Mouse (Mus musculus): ENCODE measurements at regions not wholly inside any gene's neighbourhood (a gene's known extent, or its start where the extent isn't known, plus 50 kb on each side); places are given as distances from the start of the nearest gene placed in this dataset.

GRCm38 (mm10) chr3:15205266-15206229 lies 126.6 kb downstream of the Gm9733 start:
- no peaks in the 10 kb centered on the region for H3K27me3 ChIP-seq (replicated peaks; ENCODE audit: control insufficient read depth, insufficient read depth, low read length)
- DNase-seq (ENCODE audit: low spot score) (no peak), ATAC-seq (replicated peaks; ENCODE audit: low FRiP score, low TSS enrichment, low read depth) (no peak)
- no peaks in the 10 kb centered on the region for H3K4me1 ChIP-seq (replicated peaks; ENCODE audit: control insufficient read depth, insufficient read depth, low read length)
- H3K27ac ChIP-seq (ENCODE audit: low read depth): no peak overlapping the region
- H3K9me3 ChIP-seq (ENCODE audit: control insufficient read depth, low read length): no peaks in the 10 kb centered on the region
- H3K4me3 ChIP-seq (ENCODE audit: low read depth, low read length): no peak overlapping the region
- 37% methylated on average over 6 of the region's 6 CpGs for WGBS
- H3K9ac ChIP-seq (ENCODE audit: low read length): no peak overlapping the region
- H3K36me3 ChIP-seq (ENCODE audit: control insufficient read depth, insufficient read depth, low read length): no peaks in the 10 kb centered on the region
- no peak overlapping the region for H3K4me2 ChIP-seq (ENCODE audit: low read length)

GRCm38 (mm10) chr3:15212357-15212756 lies 119.7 kb downstream of the Gm9733 start:
- Histone ChIP-seq H3K4me3 (ENCODE audit: low read depth, low read length) (no peak overlapping the region), H3K27me3 (replicated peaks; ENCODE audit: control insufficient read depth, insufficient read depth, low read length) (no peaks in the 10 kb centered on the region), H3K9me3 (ENCODE audit: control insufficient read depth, low read length) (no peaks in the 10 kb centered on the region), H3K9ac (ENCODE audit: low read length) (no peak overlapping the region), H3K27ac (ENCODE audit: low read depth) (no peak overlapping the region), H3K4me1 (replicated peaks; ENCODE audit: control insufficient read depth, insufficient read depth, low read length) (no peaks in the 10 kb centered on the region), H3K36me3 (ENCODE audit: control insufficient read depth, insufficient read depth, low read length) (no peaks in the 10 kb centered on the region), H3K4me2 (ENCODE audit: low read length) (no peak overlapping the region)
- 89% methylated on average over 3 of the region's 3 CpGs for WGBS
- ATAC-seq (replicated peaks; ENCODE audit: low FRiP score, low TSS enrichment, low read depth) (no peak), DNase-seq (ENCODE audit: low spot score) (no peak)

GRCm38 (mm10) chr3:15217591-15217990 lies 114.5 kb downstream of the Gm9733 start:
- no peaks in the 10 kb centered on the region for H3K36me3 ChIP-seq (ENCODE audit: control insufficient read depth, insufficient read depth, low read length)
- no peak overlapping the region for H3K9ac ChIP-seq (ENCODE audit: low read length)
- DNase-seq (ENCODE audit: low spot score) (no peak), ATAC-seq (replicated peaks; ENCODE audit: low FRiP score, low TSS enrichment, low read depth) (no peak)
- no peak overlapping the region for H3K4me3 ChIP-seq (ENCODE audit: low read depth, low read length)
- no peak overlapping the region for H3K27ac ChIP-seq (ENCODE audit: low read depth)
- no peak overlapping the region for H3K4me2 ChIP-seq (ENCODE audit: low read length)
- H3K27me3 ChIP-seq (replicated peaks; ENCODE audit: control insufficient read depth, insufficient read depth, low read length): no peaks in the 10 kb centered on the region
- H3K4me1 ChIP-seq (replicated peaks; ENCODE audit: control insufficient read depth, insufficient read depth, low read length): no peaks in the 10 kb centered on the region
- H3K9me3 ChIP-seq (ENCODE audit: control insufficient read depth, low read length): no peaks in the 10 kb centered on the region

- H3K4me3 ChIP-seq (ENCODE audit: low read depth, low read length): no peak overlapping the region
- WGBS: 70% methylated on average over 2 of the region's 2 CpGs
- H3K4me1 ChIP-seq (replicated peaks; ENCODE audit: control insufficient read depth, insufficient read depth, low read length): no peaks in the 10 kb centered on the region
- H3K9me3 ChIP-seq (ENCODE audit: control insufficient read depth, low read length): no peaks in the 10 kb centered on the region
- H3K36me3 ChIP-seq (ENCODE audit: control insufficient read depth, insufficient read depth, low read length): no peaks in the 10 kb centered on the region
- H3K27ac ChIP-seq (ENCODE audit: low read depth): no peak overlapping the region
- ATAC-seq (replicated peaks; ENCODE audit: low FRiP score, low TSS enrichment, low read depth) (no peak), DNase-seq (ENCODE audit: low spot score) (no peak)
- no peaks in the 10 kb centered on the region for H3K27me3 ChIP-seq (replicated peaks; ENCODE audit: control insufficient read depth, insufficient read depth, low read length)
- no peak overlapping the region for H3K9ac ChIP-seq (ENCODE audit: low read length)
- no peak overlapping the region for H3K4me2 ChIP-seq (ENCODE audit: low read length)
Observed at GRCm38 (mm10) chr3:15219275-15219674, 112.8 kb downstream of the Gm9733 start.

DNA sequence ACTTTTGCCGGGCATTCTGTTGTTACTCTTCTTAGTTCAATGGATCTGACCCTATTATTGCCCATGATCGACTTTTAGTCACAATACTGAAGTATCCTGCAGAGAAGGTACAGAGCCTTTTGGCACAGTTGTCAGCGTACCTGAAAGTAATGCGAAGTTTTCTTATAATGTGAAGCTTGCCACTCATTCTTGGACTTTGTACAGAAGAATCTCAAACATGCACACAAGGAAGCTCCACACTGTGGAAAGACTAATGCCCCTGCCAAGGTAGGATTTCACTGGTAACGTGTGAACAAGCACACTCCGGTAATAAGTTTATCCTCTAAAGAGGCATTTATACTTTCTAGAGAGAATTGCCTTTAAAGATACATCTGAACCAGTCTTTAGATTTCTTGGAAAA lies 108.8 kb downstream of the Gm9733 start:
- Histone ChIP-seq H3K4me2 (ENCODE audit: low read length) (no peak overlapping the region), H3K27ac (ENCODE audit: low read depth) (no peak overlapping the region), H3K27me3 (replicated peaks; ENCODE audit: control insufficient read depth, insufficient read depth, low read length) (no peaks in the 10 kb centered on the region), H3K9me3 (ENCODE audit: control insufficient read depth, low read length) (no peaks in the 10 kb centered on the region), H3K9ac (ENCODE audit: low read length) (no peak overlapping the region), H3K36me3 (ENCODE audit: control insufficient read depth, insufficient read depth, low read length) (no peaks in the 10 kb centered on the region), H3K4me3 (ENCODE audit: low read depth, low read length) (no peak overlapping the region), H3K4me1 (replicated peaks; ENCODE audit: control insufficient read depth, insufficient read depth, low read length) (no peaks in the 10 kb centered on the region)
- ATAC-seq (replicated peaks; ENCODE audit: low FRiP score, low TSS enrichment, low read depth) (no peak), DNase-seq (ENCODE audit: low spot score) (no peak)
- 86% methylated on average over 6 of the region's 6 CpGs for WGBS

DNA sequence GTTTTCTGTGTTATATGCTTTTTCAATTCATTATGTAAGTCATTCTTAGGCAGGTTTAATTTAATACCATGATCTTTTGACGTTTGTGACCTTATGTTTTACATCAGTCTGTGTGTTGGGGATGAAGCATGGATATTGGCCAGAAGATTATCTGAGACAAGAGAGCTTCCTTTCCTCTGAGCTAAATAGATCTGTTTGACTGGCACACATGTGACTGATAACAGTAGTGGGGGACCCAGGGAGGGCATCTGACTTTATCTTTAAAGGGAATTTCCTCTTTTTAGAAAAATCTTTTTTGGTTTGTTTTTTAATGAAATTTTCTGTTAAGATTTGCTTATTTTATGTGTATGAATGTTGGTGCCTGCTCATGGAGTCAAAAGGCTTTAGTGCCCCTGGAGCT lies 107.7 kb downstream of the Gm9733 start:
- no peak overlapping the region for H3K9ac ChIP-seq (ENCODE audit: low read length)

DNA sequence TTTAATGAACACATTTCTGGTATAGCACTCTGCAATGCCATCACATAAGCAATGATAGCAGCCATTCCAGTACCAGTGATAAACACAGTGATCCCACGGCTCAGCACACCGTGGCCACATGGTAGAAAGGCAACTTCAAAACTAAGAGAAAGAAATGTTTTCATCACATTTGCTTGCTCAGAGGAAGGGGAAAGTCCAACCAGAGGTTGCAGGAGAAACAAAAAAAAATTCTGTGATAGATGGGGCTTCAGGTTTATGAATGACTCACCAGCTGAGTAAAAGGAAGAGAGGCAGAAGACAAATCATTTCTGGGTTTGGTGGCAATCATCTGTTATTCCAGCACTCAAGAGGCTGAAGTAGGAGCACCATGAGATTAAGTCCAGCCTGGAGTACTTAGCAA lies 103.5 kb downstream of the Gm9733 start:
- H3K4me1 ChIP-seq (replicated peaks; ENCODE audit: control insufficient read depth, insufficient read depth, low read length): no peaks in the 10 kb centered on the region
- no peak overlapping the region for H3K9ac ChIP-seq (ENCODE audit: low read length)
- 72% methylated on average over 2 of the region's 2 CpGs for WGBS
- DNase-seq (ENCODE audit: low spot score): no peak
- H3K9me3 ChIP-seq (ENCODE audit: control insufficient read depth, low read length): no peaks in the 10 kb centered on the region
- no peak overlapping the region for H3K4me2 ChIP-seq (ENCODE audit: low read length)
- no peaks in the 10 kb centered on the region for H3K36me3 ChIP-seq (ENCODE audit: control insufficient read depth, insufficient read depth, low read length)
- no peak overlapping the region for H3K4me3 ChIP-seq (ENCODE audit: low read depth, low read length)
- H3K27ac ChIP-seq (ENCODE audit: low read depth): no peak overlapping the region
- no peak for ATAC-seq (replicated peaks; ENCODE audit: low FRiP score, low TSS enrichment, low read depth)
- H3K27me3 ChIP-seq (replicated peaks; ENCODE audit: control insufficient read depth, insufficient read depth, low read length): no peaks in the 10 kb centered on the region

More for the DNA sequence above, 107.7 kb downstream of the Gm9733 start:
- Histone ChIP-seq H3K4me2 (ENCODE audit: low read length) (no peak overlapping the region), H3K9me3 (ENCODE audit: control insufficient read depth, low read length) (no peaks in the 10 kb centered on the region), H3K4me3 (ENCODE audit: low read depth, low read length) (no peak overlapping the region), H3K27me3 (replicated peaks; ENCODE audit: control insufficient read depth, insufficient read depth, low read length) (no peaks in the 10 kb centered on the region), H3K36me3 (ENCODE audit: control insufficient read depth, insufficient read depth, low read length) (no peaks in the 10 kb centered on the region), H3K27ac (ENCODE audit: low read depth) (no peak overlapping the region), H3K4me1 (replicated peaks; ENCODE audit: control insufficient read depth, insufficient read depth, low read length) (no peaks in the 10 kb centered on the region)
- ATAC-seq (replicated peaks; ENCODE audit: low FRiP score, low TSS enrichment, low read depth) (no peak), DNase-seq (ENCODE audit: low spot score) (no peak)
- WGBS: 39% methylated on average over 1 of the region's 1 CpGs

DNA sequence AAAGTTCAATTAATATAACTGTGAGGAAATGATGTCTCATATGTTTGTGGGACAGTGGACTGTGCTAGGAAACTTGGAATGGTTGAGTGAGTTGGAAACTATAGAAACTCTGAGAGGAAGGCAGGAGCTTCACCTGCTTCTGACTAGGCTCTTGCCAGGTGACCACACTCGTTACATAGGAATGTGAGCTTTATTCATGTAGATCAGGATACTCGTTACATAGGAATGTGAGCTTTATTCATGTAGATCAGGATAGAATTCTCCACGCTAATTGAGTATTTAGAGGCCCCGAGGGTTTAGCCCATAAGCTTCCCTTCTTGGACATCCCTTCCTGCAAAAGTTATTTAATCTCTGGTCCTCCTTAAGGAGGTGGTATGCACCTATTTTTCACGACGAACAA lies 101.9 kb downstream of the Gm9733 start:
- 84% methylated on average over 6 of the region's 6 CpGs for whole genome bisulfite sequencing
- H3K36me3 ChIP-seq (ENCODE audit: control insufficient read depth, insufficient read depth, low read length): no peaks in the 10 kb centered on the region

DNA sequence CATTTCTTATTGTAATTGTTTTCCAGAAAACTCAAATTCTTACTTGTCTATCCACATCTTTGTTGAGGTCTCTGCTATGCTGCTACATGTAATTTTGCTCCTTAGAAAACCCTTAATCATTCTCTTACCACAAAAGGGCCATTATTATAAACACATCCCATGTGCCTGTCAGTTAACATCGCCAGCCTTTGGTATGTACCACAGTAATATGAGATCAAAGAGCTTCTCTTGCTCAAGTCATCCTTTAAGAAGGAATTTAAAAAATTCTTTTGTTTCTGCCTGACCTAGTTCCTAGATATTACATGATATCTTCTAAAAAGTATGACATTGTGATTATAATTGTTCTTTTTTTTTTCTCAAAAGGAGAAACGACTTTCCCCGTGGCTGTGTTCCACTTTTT lies 100.7 kb downstream of the Gm9733 start:
- H3K9me3 ChIP-seq (ENCODE audit: control insufficient read depth, low read length): no peaks in the 10 kb centered on the region
- H3K36me3 ChIP-seq (ENCODE audit: control insufficient read depth, insufficient read depth, low read length): no peaks in the 10 kb centered on the region
- H3K27me3 ChIP-seq (replicated peaks; ENCODE audit: control insufficient read depth, insufficient read depth, low read length): no peaks in the 10 kb centered on the region
- H3K4me2 ChIP-seq (ENCODE audit: low read length): no peak overlapping the region
- ATAC-seq (replicated peaks; ENCODE audit: low FRiP score, low TSS enrichment, low read depth) (no peak), DNase-seq (ENCODE audit: low spot score) (no peak)
- H3K27ac ChIP-seq (ENCODE audit: low read depth): no peak overlapping the region
- no peak overlapping the region for H3K4me3 ChIP-seq (ENCODE audit: low read depth, low read length)
- no peak overlapping the region for H3K9ac ChIP-seq (ENCODE audit: low read length)
- 56% methylated on average over 3 of the region's 3 CpGs for WGBS
- no peaks in the 10 kb centered on the region for H3K4me1 ChIP-seq (replicated peaks; ENCODE audit: control insufficient read depth, insufficient read depth, low read length)

More for the DNA sequence above, 101.9 kb downstream of the Gm9733 start:
- no peak for DNase-seq (ENCODE audit: low spot score)
- no peak overlapping the region for H3K4me3 ChIP-seq (ENCODE audit: low read depth, low read length)
- no peak overlapping the region for H3K27ac ChIP-seq (ENCODE audit: low read depth)
- H3K27me3 ChIP-seq (replicated peaks; ENCODE audit: control insufficient read depth, insufficient read depth, low read length): no peaks in the 10 kb centered on the region
- no peaks in the 10 kb centered on the region for H3K9me3 ChIP-seq (ENCODE audit: control insufficient read depth, low read length)
- H3K4me1 ChIP-seq (replicated peaks; ENCODE audit: control insufficient read depth, insufficient read depth, low read length): no peaks in the 10 kb centered on the region
- no peak overlapping the region for H3K9ac ChIP-seq (ENCODE audit: low read length)
- H3K4me2 ChIP-seq (ENCODE audit: low read length): no peak overlapping the region
- no peak for ATAC-seq (replicated peaks; ENCODE audit: low FRiP score, low TSS enrichment, low read depth)
